Mouse (Mus musculus) erythroblast, embryonic 14.5 days (primary cell): ENCODE results near the gene Ncs1. TPM values are rescaled to one million over a fixed set of nuclear protein-coding genes. Genes with fewer than 3 reads are reported as not detected.

Experiments
- H3K27me3 ChIP-seq: 2 replicates; pipeline ENCODE4 v1.6.1; 2012; ENCODE audit warnings: inconsistent platforms; ENCODE audit not compliant: control insufficient read depth
- H3K36me3 ChIP-seq: 2 replicates; pipeline ENCODE4 v1.6.1; 2012; ENCODE audit warnings: mild to moderate bottlenecking, inconsistent platforms; ENCODE audit not compliant: control insufficient read depth
- H3K4me1 ChIP-seq: 2 replicates; pipeline ENCODE4 v1.6.1; 2012; ENCODE audit warnings: inconsistent platforms; ENCODE audit not compliant: control insufficient read depth
- H3K4me3 ChIP-seq: replicated peaks from 2 replicates; pipeline ENCODE3; 2012; ENCODE audit warnings: moderate library complexity, mild to moderate bottlenecking, inconsistent platforms
- H3K9me3 ChIP-seq: 2 replicates; pipeline ENCODE4 v1.6.1; 2012; ENCODE audit warnings: low read length, inconsistent platforms, mixed read lengths; ENCODE audit not compliant: control insufficient read depth
- GATA1 ChIP-seq: IDR thresholded peaks from 2 replicates; pipeline ENCODE4 v1.6.1; 2012; ENCODE audit warnings: low read length, inconsistent platforms, mixed read lengths
- TAL1 ChIP-seq: IDR thresholded peaks from 3 replicates; pipeline ENCODE4 v1.6.1; 2012; ENCODE audit warnings: low read length, inconsistent platforms, mixed read lengths
- polyA plus RNA-seq: library from polyadenylated mRNA; stranded (reverse); fragments of >175 nt; gene quantifications from 2 replicates; pipeline ENCODE4 v1.2.3, GENCODE M21; 2012

The Ncs1 gene
- polyA plus RNA-seq, 1 experiment = not detected

DNA sequence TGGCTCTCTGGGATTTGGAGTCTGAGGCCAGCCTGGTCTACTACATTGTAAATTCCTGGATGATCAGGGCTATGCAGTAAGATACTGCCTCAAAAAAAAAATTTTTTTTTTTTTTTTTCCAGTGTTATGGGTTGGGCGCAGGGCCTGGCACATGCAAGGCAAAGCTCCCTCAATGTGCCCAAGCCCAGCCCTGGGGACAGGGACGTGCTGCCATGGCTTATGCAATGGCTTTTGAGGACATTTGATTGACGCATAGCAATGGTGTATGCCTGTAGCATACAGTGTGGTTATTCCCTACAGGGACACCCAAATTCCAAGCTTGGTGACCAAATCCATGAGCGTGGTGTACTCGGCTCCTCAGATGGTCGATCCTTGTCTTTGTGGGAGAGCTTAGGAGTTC lies 5.8 kb upstream of the Ncs1 start:
- Histone ChIP-seq H3K27me3 (peaks cover 35% of the 10 kb centered on the region), H3K4me1 (peaks cover 1% of the 10 kb centered on the region; the same call in 1 of the 2 replicates), H3K36me3 (no peaks in the 10 kb centered on the region), H3K4me3 (no peak overlapping the region), H3K9me3 (no peaks in the 10 kb centered on the region)
- TF ChIP-seq TAL1 (no peak), GATA1 (no peak)

DNA sequence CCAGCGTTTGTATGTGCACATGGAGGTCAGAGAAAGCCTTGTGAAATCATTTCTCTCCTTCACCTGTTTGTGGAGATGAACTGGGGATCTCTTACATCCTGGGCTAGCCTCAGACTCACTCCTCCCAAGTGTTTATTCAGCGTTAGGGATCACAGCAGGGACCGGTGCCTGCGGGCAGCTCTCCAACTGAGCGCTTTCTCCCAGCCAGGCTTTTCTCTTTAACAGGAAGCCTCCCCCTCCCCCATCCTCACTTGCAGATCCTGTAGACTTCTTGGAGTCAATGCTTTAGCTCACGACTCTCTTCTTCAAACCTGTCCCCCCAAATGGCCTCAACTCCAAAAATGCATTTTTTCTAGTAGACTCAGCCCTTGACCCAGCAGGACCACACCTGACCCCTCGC lies 4.0 kb upstream of the Ncs1 start:
- TF ChIP-seq GATA1 = no peak
- TF ChIP-seq TAL1 = no peak
- H3K4me1 ChIP-seq = peaks cover 1% of the 10 kb centered on the region; the same call in 1 of the 2 replicates
- peaks cover 53% of the 10 kb centered on the region for H3K27me3 ChIP-seq
- H3K9me3 ChIP-seq = no peaks in the 10 kb centered on the region
- H3K36me3 ChIP-seq = no peaks in the 10 kb centered on the region
- H3K4me3 ChIP-seq = no peak overlapping the region

- no peak overlapping the region for H3K4me3 ChIP-seq
- H3K9me3 ChIP-seq = no peaks in the 10 kb centered on the region
- TF ChIP-seq TAL1 = no peak
- TF ChIP-seq GATA1 = no peak
- peaks cover 67% of the 10 kb centered on the region for H3K27me3 ChIP-seq
- peaks cover 1% of the 10 kb centered on the region; the same call in 1 of the 2 replicates for H3K4me1 ChIP-seq
- no peaks in the 10 kb centered on the region for H3K36me3 ChIP-seq
Observed at GRCm38 (mm10) chr2:31244216-31244615, 1.4 kb upstream of the Ncs1 start.

DNA sequence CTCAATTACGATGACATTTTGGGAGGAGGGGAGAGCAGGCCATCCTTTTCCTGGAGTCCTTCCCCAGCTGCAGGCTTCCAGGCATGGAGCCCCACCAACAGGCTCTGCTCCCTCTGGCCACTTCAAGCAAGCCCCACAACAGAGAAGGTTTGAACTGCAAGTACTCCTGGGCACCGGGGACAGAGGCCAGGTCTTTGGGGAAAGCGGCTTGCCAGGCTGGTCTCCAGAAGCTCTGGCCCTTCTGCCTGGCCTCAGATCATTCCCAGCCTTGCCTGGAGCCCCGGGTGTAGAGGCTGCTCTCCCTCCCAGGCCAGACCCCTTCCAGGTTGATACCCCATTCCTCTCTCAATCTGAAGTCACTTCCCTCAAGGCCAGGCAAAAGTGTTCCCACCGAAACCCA lies 572 bp upstream of the Ncs1 start:
- Histone ChIP-seq H3K4me1 (no peaks in the 10 kb centered on the region), H3K4me3 (no peak overlapping the region), H3K9me3 (no peaks in the 10 kb centered on the region), H3K36me3 (no peaks in the 10 kb centered on the region), H3K27me3 (peaks cover 67% of the 10 kb centered on the region)
- no peak for TF ChIP-seq GATA1
- TF ChIP-seq TAL1 = no peak

GRCm38 (mm10) chr2:31246251-31246971 lies 788 bp downstream of the Ncs1 start:
- Histone ChIP-seq H3K36me3 (no peaks in the 10 kb centered on the region), H3K4me3 (peak overlapping the region; percentile 16), H3K4me1 (no peaks in the 10 kb centered on the region), H3K9me3 (no peaks in the 10 kb centered on the region), H3K27me3 (peaks cover 62% of the 10 kb centered on the region)
- TF ChIP-seq TAL1 (no peak), GATA1 (no peak)

- no peak overlapping the region for H3K4me3 ChIP-seq
- H3K27me3 ChIP-seq = peaks cover 42% of the 10 kb centered on the region
- no peaks in the 10 kb centered on the region for H3K36me3 ChIP-seq
- H3K9me3 ChIP-seq = no peaks in the 10 kb centered on the region
- TF ChIP-seq TAL1 (no peak), GATA1 (no peak)
- no peaks in the 10 kb centered on the region for H3K4me1 ChIP-seq
Observed at GRCm38 (mm10) chr2:31248856-31249255, 3.2 kb downstream of the Ncs1 start.

DNA sequence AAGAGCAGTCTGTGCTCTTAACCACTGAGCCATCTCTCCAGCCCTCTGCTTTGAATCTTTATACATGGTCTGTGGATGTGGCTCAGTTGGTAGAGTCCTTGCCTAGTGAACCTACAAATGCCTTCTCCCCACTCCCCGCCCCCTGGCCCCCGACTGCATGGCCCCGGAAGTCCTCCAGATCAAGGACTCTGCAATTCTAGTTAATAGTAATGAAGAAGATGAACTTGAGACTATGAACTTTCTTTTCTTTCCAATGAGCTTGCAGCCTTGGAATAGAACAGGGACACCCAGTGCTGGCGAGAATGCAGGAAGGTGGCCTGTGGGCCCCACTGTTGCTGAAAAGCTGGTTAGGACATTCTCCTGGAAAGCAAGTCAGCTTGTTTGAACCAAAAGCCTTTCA lies 6.5 kb downstream of the Ncs1 start:
- H3K27me3 ChIP-seq = peaks cover 9% of the 10 kb centered on the region
- no peaks in the 10 kb centered on the region for H3K36me3 ChIP-seq
- no peak for TF ChIP-seq TAL1
- TF ChIP-seq GATA1 = no peak

DNA sequence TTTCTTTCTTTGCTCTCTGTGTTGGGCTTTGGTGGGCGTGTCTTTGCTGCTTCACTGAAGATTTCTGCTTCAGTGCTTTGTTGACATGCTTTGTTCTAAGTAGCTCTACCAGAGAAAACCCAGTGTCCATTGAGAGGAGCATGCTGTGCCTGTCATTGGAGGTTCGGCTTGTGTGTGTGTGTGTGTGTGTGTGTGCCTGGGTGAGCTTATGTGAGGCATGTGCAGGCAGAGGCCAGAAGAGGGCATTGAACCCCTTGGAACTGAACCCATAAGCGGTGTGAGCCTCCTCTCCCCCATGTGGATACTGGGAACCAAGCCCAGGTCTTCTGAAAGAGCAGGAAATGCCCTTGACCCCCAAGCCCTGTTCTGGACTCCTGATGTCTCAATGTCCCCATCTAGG lies 7.8 kb downstream of the Ncs1 start:
- Histone ChIP-seq H3K36me3 (no peaks in the 10 kb centered on the region), H3K27me3 (no peaks in the 10 kb centered on the region), H3K4me3 (no peak overlapping the region), H3K4me1 (peaks cover 3% of the 10 kb centered on the region), H3K9me3 (no peaks in the 10 kb centered on the region)
- no peak for TF ChIP-seq GATA1
- no peak for TF ChIP-seq TAL1

More for the DNA sequence above, 6.5 kb downstream of the Ncs1 start:
- Histone ChIP-seq H3K4me3 (no peak overlapping the region), H3K9me3 (no peaks in the 10 kb centered on the region), H3K4me1 (peaks cover 1% of the 10 kb centered on the region; the same call in 1 of the 2 replicates)

DNA sequence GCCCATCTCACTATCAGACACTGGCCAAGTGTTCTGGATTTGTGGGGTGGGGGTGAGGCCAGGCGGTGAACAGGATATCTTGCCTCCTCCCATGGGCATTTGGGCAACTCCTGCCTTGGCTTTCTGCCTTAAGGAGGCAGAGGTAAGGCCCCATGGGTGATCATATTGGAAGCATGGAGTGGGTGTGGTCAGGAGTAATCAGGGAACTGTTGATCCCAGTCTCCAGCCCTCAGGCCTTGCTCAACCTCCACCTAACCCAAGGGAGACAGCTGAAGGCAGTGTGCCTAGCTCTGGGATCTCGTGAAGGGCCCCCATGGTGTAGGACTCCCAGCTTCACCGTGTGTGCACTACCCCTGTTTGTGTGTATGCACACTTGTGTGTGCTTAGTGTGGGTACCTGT lies 9.2 kb downstream of the Ncs1 start:
- H3K27me3 ChIP-seq = no peaks in the 10 kb centered on the region
- no peaks in the 10 kb centered on the region for H3K9me3 ChIP-seq
- no peak for TF ChIP-seq GATA1
- no peak for TF ChIP-seq TAL1
- no peaks in the 10 kb centered on the region for H3K36me3 ChIP-seq
- H3K4me3 ChIP-seq = no peak overlapping the region
- H3K4me1 ChIP-seq = peaks cover 15% of the 10 kb centered on the region
